Mouse (Mus musculus) liver, embryonic 13.5 days (tissue): ENCODE measurements around the gene Nefh. TPM values are rescaled to one million over a fixed set of nuclear protein-coding genes. Genes with fewer than 3 reads are reported as not detected.

Source experiments
- ATAC-seq: fragments of 200-750 bp; cut with Nextera tagmentation; 2 replicates; pipeline ENCODE4 v1.8.0; 2017; ENCODE audit warnings: low read depth, mild to moderate bottlenecking, moderate number of reproducible peaks, moderate library complexity
- DNase-seq: peaks from one replicate; pipeline ENCODE4 v3.0.0; 2022
- H3K27ac ChIP-seq: fragments of 300-500 bp; sonication (generic); 2 replicates; pipeline ENCODE4 v1.5.1; 2015; ENCODE audit warnings: moderate library complexity, mild to moderate bottlenecking, inconsistent platforms
- H3K27me3 ChIP-seq: fragments of 300-500 bp; sonication (generic); 2 replicates; pipeline ENCODE4 v1.6.1; 2015; ENCODE audit warnings: mild to moderate bottlenecking, inconsistent platforms
- H3K36me3 ChIP-seq: fragments of 300-500 bp; sonication (generic); 2 replicates; pipeline ENCODE4 v1.6.1; 2015; ENCODE audit warnings: mild to moderate bottlenecking, inconsistent platforms
- H3K4me1 ChIP-seq: fragments of 300-500 bp; sonication (generic); replicated peaks from 2 replicates; pipeline ENCODE4 v1.6.1; 2015; ENCODE audit warnings: inconsistent platforms
- H3K4me2 ChIP-seq: fragments of 300-500 bp; sonication (generic); 2 replicates; pipeline ENCODE4 v1.6.1; 2015; ENCODE audit warnings: inconsistent platforms, mild to moderate bottlenecking, moderate library complexity
- H3K4me3 ChIP-seq: fragments of 300-500 bp; sonication (generic); replicated peaks from 2 replicates; pipeline ENCODE4 v1.5.1; 2015; ENCODE audit warnings: mild to moderate bottlenecking, inconsistent platforms
- H3K9ac ChIP-seq: fragments of 300-500 bp; sonication (generic); 2 replicates; pipeline ENCODE4 v1.6.1; 2015; ENCODE audit warnings: mild to moderate bottlenecking, inconsistent platforms
- H3K9me3 ChIP-seq: fragments of 300-500 bp; sonication (generic); replicated peaks from 2 replicates; pipeline ENCODE4 v1.6.1; 2016; ENCODE audit warnings: inconsistent platforms
- WGBS: fragments of 180-500 bp; shearing (Covaris S2); methylation state at CpG from one replicate; pipeline ENCODE4 v1.1.7; 2015; ENCODE audit not compliant: insufficient replicate concordance; 5-methylcytosine and 5-hydroxymethylcytosine counted together
- polyA plus RNA-seq: library from polyadenylated mRNA; unstranded; fragments of >200 nt; fragmentation: Nextera tagmentation; extraction: Ambion mirVana; gene quantifications from 2 replicates; pipeline ENCODE4 v1.2.1, GENCODE M21; 2015

The Nefh gene
- polyA plus RNA-seq, 1 experiment from 2014 or later, result 0.27 TPM

DNA sequence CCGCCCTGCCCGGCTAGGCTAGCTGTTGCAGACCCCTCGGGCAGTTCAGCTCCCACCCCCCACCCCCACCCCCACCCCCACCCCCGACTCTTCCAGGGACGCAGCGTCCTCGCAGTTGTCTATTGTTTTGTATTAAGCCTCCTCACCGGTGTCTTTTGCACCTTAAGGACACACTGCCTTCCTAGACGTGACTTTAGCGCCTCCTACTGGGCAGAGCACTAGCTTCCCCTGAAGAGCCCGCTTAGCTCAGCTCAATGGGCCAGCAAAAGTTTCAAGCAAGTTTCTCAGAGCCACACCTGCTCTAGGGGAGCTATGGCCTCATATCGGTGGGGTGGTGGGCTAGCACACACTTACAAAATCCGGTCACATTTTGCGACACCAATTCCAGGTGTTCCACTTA lies 27.8 kb upstream of the Nefh start:
- 0 out of 2 replicates have a peak overlapping the region, but pooled peaks have one; percentile 5 for H3K27ac ChIP-seq
- no peak overlapping the region for H3K4me3 ChIP-seq
- no peaks in the 10 kb centered on the region for H3K36me3 ChIP-seq
- 0 out of 2 replicates have a peak, but pooled peaks have one; percentile 41 for ATAC-seq
- no peak overlapping the region for H3K9ac ChIP-seq
- 0 out of 2 replicates have a peak overlapping the region, but pooled peaks have one; percentile 19 for H3K4me2 ChIP-seq
- 3% methylated on average over 14 of the region's 14 CpGs for WGBS
- peak; percentile 64 for DNase-seq
- H3K9me3 ChIP-seq, result no peaks in the 10 kb centered on the region
- H3K27me3 ChIP-seq, result no peaks in the 10 kb centered on the region
- H3K4me1 ChIP-seq, result peaks cover 26% of the 10 kb centered on the region

DNA sequence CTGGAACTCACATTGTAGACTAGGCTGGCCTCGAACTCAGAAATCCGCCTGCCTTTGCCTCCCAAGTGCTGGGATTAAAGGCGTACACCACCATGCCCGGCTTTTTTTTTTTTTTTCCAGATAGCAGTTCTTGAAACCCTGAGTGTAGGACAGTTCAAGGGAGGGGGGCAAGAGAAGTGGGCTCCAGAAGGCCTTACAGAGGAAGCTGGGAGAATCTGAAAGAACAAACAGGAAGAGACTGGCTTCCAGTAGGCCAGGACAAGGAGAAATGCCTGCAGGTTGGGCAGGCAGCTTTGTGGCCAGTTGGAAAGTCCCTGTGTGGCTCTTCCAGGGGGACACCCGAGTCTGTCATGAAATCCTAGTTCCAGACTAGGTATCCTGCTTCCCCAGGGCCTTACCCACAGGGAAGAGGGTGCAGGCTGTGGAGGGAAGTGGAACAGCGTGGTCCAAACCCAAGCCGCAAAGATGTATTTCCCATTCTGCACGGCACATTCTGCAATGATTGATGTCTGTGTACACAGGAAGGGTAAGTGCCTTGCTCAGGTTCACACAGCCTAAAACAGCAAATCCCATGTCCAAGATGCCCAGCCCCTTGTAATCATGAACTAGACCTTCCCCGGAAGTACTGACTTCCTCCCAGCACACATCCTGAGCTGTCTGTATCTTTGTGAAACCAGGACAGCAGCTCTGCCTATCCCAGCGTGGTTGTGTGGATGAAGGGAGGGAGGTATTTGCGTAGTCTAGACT lies 26.7 kb upstream of the Nefh start:
- Histone ChIP-seq H3K36me3 (no peaks in the 10 kb centered on the region), H3K4me2 (no peak overlapping the region), H3K4me1 (peaks cover 33% of the 10 kb centered on the region), H3K27ac (peak overlapping the region; percentile 68; the same call in 1 of the 2 replicates), H3K9me3 (no peaks in the 10 kb centered on the region), H3K4me3 (no peak overlapping the region), H3K27me3 (no peaks in the 10 kb centered on the region), H3K9ac (no peak overlapping the region)
- WGBS, result 41% methylated on average over 11 of the region's 11 CpGs
- ATAC-seq (peak; percentile 37; the same call in 1 of the 2 replicates), DNase-seq (no peak)

DNA sequence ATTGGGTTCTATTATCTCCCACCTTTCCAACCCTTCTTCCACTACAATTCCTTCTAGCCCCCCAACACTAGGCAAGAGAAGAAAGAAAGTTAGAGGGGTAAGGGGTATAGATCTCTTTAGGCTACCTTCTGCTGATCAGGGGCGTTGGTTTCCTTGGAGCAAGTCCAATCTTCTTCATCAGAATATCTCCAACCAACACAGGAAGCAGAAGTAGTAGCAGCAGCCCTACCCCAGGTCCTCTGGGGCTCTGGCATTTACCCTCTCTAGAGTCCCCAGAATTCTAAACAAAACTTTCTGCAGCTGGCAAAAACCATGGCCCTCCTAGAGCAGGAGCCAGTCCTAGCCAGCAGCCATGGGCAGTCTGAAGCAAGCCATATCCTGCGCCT lies 26.0 kb upstream of the Nefh start:
- H3K27me3 ChIP-seq, result no peaks in the 10 kb centered on the region
- 49% methylated on average over 2 of the region's 2 CpGs for WGBS
- H3K9ac ChIP-seq, result no peak overlapping the region
- no peak overlapping the region for H3K4me2 ChIP-seq
- DNase-seq (no peak), ATAC-seq (no peak)
- H3K27ac ChIP-seq, result peak overlapping the region; percentile 68
- H3K4me3 ChIP-seq, result no peak overlapping the region
- H3K36me3 ChIP-seq, result no peaks in the 10 kb centered on the region
- no peaks in the 10 kb centered on the region for H3K9me3 ChIP-seq
- H3K4me1 ChIP-seq, result peaks cover 36% of the 10 kb centered on the region

DNA sequence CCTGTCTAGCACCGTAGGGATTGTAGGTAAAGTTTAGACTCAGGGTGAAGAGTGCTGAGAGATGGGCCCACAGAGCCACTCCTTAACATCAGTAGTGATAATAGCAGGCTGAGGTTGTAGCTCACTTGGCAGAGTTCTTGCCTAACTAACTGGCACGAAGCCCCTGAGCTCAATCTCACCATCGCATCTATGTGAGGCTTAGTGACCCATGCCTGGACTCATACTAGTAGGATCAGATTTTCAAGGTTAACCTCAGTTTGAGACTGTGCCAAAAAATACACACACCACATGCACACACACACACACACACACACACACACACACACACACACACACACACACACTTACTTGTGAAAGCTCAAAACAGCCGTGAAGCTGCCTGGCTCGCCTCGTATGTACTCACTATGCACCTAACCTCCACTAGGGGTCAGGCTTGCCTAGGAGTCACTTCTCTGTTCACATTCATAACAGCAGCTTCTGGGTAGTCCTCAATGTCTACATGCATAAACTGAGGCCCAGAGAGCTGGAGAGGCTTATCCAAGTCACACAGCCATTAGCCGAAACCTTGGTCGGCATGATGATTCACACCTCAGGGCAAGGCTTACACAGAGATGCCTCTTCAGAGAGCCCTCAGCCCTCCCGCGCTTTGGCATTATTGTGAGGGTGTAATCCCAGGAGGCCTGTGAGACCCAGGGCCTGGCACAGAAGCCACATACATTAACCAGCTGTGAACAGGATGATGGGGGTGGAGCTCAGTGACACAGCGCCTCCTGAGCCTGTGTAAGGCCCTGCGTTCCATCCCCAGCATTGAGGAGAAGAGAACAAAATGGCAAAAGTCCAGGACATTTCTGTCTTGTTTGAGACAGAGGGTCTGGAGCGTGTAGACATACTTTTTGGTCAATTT lies 25.4 kb upstream of the Nefh start:
- Histone ChIP-seq H3K27me3 (no peaks in the 10 kb centered on the region), H3K9ac (no peak overlapping the region), H3K4me1 (peaks cover 41% of the 10 kb centered on the region), H3K4me3 (no peak overlapping the region), H3K27ac (peak overlapping the region; percentile 68), H3K9me3 (no peaks in the 10 kb centered on the region), H3K4me2 (no peak overlapping the region), H3K36me3 (no peaks in the 10 kb centered on the region)
- ATAC-seq (peak; percentile 70), DNase-seq (peak; percentile 23)
- WGBS, result 50% methylated on average over 13 of the region's 13 CpGs

DNA sequence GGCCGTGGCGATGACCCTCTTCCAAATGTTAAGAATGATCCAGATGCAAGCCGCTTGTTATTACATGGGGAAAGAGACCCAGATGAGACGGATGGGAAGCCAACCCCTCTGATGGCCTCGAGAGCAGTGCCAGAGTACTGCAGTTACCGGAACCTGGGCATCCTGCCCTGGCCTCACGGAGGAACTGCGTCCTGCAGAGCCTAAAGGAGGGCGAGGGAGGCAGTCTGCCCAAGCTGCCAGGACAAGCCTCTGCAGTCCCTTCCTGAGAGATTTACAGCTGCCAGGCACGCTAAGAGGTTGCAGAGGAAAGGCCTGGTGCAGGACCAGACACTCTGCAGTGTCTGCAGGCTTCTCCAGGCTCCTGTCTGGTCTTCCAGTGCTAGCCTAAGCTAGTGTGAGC lies 20.5 kb upstream of the Nefh start:
- H3K4me2 ChIP-seq, result no peak overlapping the region
- no peaks in the 10 kb centered on the region for H3K36me3 ChIP-seq
- ATAC-seq (no peak), DNase-seq (no peak)
- no peak overlapping the region; the same call in 1 of the 2 replicates for H3K27ac ChIP-seq
- WGBS, result 57% methylated on average over 10 of the region's 10 CpGs
- H3K9ac ChIP-seq, result no peak overlapping the region
- peaks cover 45% of the 10 kb centered on the region for H3K4me1 ChIP-seq
- H3K4me3 ChIP-seq, result no peak overlapping the region
- no peaks in the 10 kb centered on the region for H3K27me3 ChIP-seq
- no peaks in the 10 kb centered on the region for H3K9me3 ChIP-seq

DNA sequence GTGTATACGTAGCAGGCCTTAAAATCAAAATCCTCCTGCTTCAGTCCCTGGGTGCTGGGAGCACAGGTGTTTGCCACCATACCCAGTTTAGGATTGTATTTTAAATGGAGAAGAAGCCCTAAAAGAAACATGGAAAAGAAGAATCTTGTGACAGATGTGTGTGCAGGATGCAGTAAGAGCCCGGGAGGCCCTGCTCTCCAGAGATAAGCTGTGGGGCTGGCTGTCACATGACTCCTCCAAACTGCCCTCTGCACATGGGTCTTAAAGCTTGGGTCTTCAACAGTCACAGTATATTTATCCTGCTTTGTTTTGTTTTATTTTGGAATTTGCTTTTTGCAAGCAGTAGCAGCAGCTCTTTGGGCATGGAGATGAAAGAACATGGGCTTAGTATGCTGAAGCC lies 19.7 kb upstream of the Nefh start:
- 20% methylated on average over 2 of the region's 2 CpGs for WGBS

DNA sequence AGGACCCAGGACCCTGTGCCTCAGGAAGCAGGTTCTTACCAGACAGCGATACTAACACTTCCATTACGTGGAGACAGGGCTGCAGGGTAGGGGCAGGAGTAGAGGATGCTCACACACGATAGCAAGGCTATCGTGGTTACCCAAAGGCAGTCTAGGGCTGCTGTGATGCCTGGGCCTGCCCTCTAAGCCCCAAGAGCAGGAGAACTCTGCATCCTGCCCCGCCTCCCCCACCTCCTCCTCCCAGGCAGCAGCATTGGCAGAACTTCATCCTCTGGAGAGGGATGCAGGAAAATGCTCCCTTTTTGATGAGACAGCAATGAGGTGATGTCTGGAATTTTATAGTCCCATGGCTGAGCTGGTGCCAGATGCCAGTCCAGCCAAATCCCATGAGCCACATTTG lies 19.0 kb upstream of the Nefh start:
- DNase-seq (peak; percentile 48), ATAC-seq (peak; percentile 92)
- Histone ChIP-seq H3K9ac (no peak overlapping the region; the same call in 1 of the 2 replicates), H3K4me2 (peak overlapping the region; percentile 48), H3K27me3 (no peaks in the 10 kb centered on the region), H3K9me3 (no peaks in the 10 kb centered on the region), H3K27ac (peak overlapping the region; percentile 77), H3K4me3 (no peak overlapping the region), H3K36me3 (no peaks in the 10 kb centered on the region), H3K4me1 (peaks cover 44% of the 10 kb centered on the region)
- WGBS, result 8% methylated on average over 5 of the region's 5 CpGs

More for the DNA sequence above, 19.7 kb upstream of the Nefh start:
- H3K4me2 ChIP-seq, result peak overlapping the region; percentile 48
- H3K9ac ChIP-seq, result peak overlapping the region; percentile 31
- DNase-seq (peak; percentile 64), ATAC-seq (peak; percentile 76)
- H3K4me3 ChIP-seq, result no peak overlapping the region
- H3K4me1 ChIP-seq, result peaks cover 44% of the 10 kb centered on the region
- no peaks in the 10 kb centered on the region for H3K27me3 ChIP-seq
- peak overlapping the region; percentile 77 for H3K27ac ChIP-seq
- H3K9me3 ChIP-seq, result no peaks in the 10 kb centered on the region
- no peaks in the 10 kb centered on the region for H3K36me3 ChIP-seq

DNA sequence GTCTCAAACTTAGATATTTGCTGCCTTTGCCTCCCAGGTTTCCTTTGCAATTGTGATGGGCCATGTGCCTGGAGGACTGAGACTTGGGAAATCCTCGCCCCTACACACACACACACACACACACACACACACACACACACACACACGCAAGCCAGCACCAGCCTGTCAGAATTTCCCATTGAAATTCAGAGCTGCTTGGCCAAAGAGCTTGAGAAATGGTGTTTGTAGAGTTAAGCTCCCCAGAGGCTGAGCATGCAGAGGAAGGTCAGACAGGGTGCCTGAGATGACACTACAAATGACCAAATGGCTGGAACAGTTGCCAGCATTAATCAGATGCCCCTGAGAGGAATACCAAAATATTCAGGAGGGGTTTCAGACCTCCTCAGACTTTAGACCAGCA lies 18.5 kb upstream of the Nefh start:
- peaks cover 44% of the 10 kb centered on the region for H3K4me1 ChIP-seq
- no peaks in the 10 kb centered on the region for H3K36me3 ChIP-seq
- H3K9me3 ChIP-seq, result no peaks in the 10 kb centered on the region
- peak overlapping the region; percentile 48; the same call in 1 of the 2 replicates for H3K4me2 ChIP-seq
- H3K27ac ChIP-seq, result peak overlapping the region; percentile 77
- H3K9ac ChIP-seq, result no peak overlapping the region; the same call in 1 of the 2 replicates
- DNase-seq (no peak), ATAC-seq (no peak)
- whole genome bisulfite sequencing, result 58% methylated on average over 2 of the region's 2 CpGs
- no peak overlapping the region for H3K4me3 ChIP-seq
- no peaks in the 10 kb centered on the region for H3K27me3 ChIP-seq

DNA sequence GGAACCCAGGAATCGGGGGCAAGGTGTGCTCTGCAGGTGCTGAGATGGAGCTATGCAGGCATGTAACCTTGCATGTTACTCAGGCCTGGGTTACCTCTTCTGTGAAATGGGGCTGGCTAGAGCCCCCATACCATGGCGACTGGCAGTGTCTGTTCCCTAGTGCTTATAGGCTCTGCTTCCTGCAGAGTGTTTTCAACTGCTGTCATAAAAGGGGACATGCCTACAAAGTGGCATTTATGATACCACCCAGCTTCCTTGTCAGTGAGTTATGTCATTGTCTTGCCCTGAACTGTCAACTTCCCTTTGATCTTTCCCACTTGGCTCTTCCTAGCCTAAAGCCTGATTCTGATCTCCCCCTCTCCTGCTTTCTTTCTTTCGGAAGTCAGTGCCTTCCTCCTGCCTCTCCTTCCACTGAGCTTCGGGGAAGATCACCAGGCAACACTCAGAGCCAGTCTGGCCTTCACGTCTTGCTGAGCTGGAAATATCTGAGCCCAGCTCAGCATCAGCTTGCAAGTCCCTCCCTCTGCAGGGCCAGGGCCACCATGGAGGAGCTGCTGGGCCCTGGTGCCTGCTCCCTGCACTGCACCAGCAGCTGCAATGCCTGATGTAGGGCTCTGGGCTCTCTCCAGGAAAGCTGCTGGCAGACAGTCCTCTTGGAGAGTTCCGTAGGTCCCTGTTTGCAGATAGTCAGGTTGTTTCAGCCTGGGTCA lies 15.4 kb upstream of the Nefh start:
- H3K9me3 ChIP-seq, result no peaks in the 10 kb centered on the region
- H3K27me3 ChIP-seq, result no peaks in the 10 kb centered on the region
- H3K36me3 ChIP-seq, result no peaks in the 10 kb centered on the region
- ATAC-seq (no peak), DNase-seq (no peak)
- no peak overlapping the region for H3K4me2 ChIP-seq
- H3K4me3 ChIP-seq, result no peak overlapping the region
- H3K4me1 ChIP-seq, result peaks cover 25% of the 10 kb centered on the region
- 49% methylated on average over 6 of the region's 6 CpGs for WGBS
- no peak overlapping the region for H3K27ac ChIP-seq
- no peak overlapping the region for H3K9ac ChIP-seq

DNA sequence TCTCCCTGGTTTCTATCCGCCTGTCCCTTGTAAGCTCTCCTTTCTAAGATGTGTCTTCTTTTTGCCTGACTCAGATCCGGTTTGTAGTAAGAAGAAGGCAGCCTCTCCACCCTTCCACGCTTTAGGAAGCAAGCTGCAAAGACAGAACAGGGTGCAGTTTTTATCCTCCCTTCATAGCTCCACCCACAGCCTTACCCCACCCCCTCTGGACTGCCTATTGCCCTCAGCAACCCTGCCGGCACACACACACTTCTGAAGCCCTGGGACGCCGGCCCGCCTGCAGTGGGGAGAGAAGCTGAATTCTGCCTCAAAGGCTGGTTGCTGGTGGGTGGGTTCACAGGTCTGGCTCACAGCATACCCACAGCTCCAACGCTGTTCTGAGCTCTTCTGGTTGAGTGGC lies 6.1 kb upstream of the Nefh start:
- no peak overlapping the region for H3K9ac ChIP-seq
- DNase-seq, result no peak
- H3K4me3 ChIP-seq, result no peak overlapping the region
- H3K4me2 ChIP-seq, result no peak overlapping the region
- 6% methylated on average over 8 of the region's 8 CpGs for WGBS
- no peaks in the 10 kb centered on the region for H3K9me3 ChIP-seq
- ATAC-seq, result no peak
- peaks cover 80% of the 10 kb centered on the region for H3K27me3 ChIP-seq
- no peak overlapping the region for H3K27ac ChIP-seq
- peaks cover 8% of the 10 kb centered on the region for H3K4me1 ChIP-seq
- H3K36me3 ChIP-seq, result no peaks in the 10 kb centered on the region

DNA sequence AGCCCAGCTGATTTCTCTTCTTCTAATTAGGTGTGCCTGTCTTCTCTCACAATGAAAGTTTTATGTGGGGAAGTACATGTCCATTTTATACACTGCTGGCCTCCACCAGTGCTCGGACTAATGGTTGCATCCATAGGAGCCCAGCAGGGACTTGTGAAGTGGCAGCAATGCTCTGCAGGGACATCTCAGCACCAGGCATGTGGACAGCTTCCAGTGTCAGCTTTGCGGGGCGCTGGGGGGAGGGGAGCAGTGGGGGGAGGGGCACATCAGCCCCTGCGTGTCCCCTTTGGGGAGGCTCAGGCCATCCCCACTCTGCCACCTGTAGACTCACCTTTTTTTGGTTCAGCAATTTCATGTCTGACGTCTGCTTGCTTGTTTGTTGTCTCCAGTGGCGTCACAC lies 5.5 kb upstream of the Nefh start:
- DNase-seq (no peak), ATAC-seq (no peak)
- H3K4me2 ChIP-seq, result no peak overlapping the region
- H3K4me1 ChIP-seq, result peaks cover 8% of the 10 kb centered on the region
- no peak overlapping the region for H3K4me3 ChIP-seq
- WGBS, result 4% methylated on average over 6 of the region's 6 CpGs
- peaks cover 85% of the 10 kb centered on the region for H3K27me3 ChIP-seq
- H3K9ac ChIP-seq, result no peak overlapping the region
- H3K9me3 ChIP-seq, result no peaks in the 10 kb centered on the region
- H3K27ac ChIP-seq, result no peak overlapping the region
- no peaks in the 10 kb centered on the region for H3K36me3 ChIP-seq
